Mouse (Mus musculus): ENCODE data around the gene Tbc1d9.

DNA sequence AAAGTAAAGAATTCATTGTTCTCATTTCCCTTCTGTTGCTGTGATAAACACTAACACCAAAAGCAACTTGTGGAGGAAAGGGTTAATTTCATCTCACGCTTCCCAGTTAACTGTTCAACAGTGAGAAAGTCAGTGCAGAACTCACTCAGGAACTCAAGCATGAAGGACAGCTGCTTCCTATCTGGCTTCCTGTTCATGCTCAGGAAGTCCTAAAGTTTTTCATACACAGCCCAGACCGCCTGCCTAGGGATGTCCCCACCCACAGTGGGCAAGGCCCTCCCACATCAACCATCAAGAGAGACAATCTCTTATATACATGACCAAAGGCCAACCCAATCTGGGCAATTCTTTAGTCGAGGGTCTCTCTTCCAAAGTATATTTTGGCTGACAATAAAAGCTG is 6.2 kb upstream of the Tbc1d9 start:
- TF ChIP-seq CTCF (IDR thresholded peaks at IDR 0.05; ENCODE audit: borderline replicate concordance, insufficient read depth, low read depth, low read length) (no peak), POLR2A (IDR thresholded peaks at IDR 0.05; ENCODE audit: borderline replicate concordance, insufficient read depth, low read length) (no peak)

Measured in cerebellum, adult 2 months (tissue).